Mouse (Mus musculus) MEL (cell line): ENCODE data around the gene Elfn1.

ENCODE experiments used
- CTCF ChIP-seq, 3 experiments: IDR thresholded peaks in 2 of 3; conservative IDR thresholded peaks in 1 of 3; 2 replicates each; pipeline ENCODE4 v1.5.1; 2011 to 2012; ENCODE audit warnings: low read length in 3 of 3, low read depth in 2 of 3, mild to moderate bottlenecking in 2 of 3, improper control_type of control experiment in 1 of 3, inconsistent platforms in 1 of 3, mixed read lengths in 1 of 3, moderate library complexity in 1 of 3; ENCODE audit not compliant: control insufficient read depth in 1 of 3, insufficient read depth in 1 of 3, poor library complexity in 1 of 3, severe bottlenecking in 1 of 3
- EP300 ChIP-seq, 2 experiments: IDR thresholded peaks; 2 replicates each; pipeline ENCODE4 v1.6.1; 2011; ENCODE audit warnings: improper control_type of control experiment in 2 of 2, low read length in 2 of 2, low read depth in 1 of 2, mild to moderate bottlenecking in 1 of 2
- GABPA ChIP-seq: IDR thresholded peaks from 2 replicates; pipeline ENCODE4 v1.6.1; 2012; ENCODE audit warnings: low read depth, mild to moderate bottlenecking, inconsistent platforms, low read length, improper control_type of control experiment, moderate library complexity
- NELFE ChIP-seq: IDR thresholded peaks from 2 replicates; pipeline ENCODE4 v1.6.1; 2011; ENCODE audit warnings: low read depth, low read length, improper control_type of control experiment
- POLR2AphosphoS2 ChIP-seq: IDR thresholded peaks from 2 replicates; pipeline ENCODE4 v1.6.1; 2011; ENCODE audit warnings: low read length, improper control_type of control experiment
- RCOR1 ChIP-seq: IDR thresholded peaks from 2 replicates; pipeline ENCODE4 v1.6.1; 2012; ENCODE audit warnings: low read depth, mild to moderate bottlenecking, inconsistent platforms, low read length, improper control_type of control experiment
- SMC3 ChIP-seq: IDR thresholded peaks from 2 replicates; pipeline ENCODE4 v1.6.1; 2011; ENCODE audit warnings: low read depth, low read length, improper control_type of control experiment
- TBP ChIP-seq: IDR thresholded peaks from 2 replicates; pipeline ENCODE4 v1.8.0; 2011; ENCODE audit warnings: low read depth, low read length, improper control_type of control experiment
- TCF12 ChIP-seq: IDR thresholded peaks from 2 replicates; pipeline ENCODE4 v1.6.1; 2014; ENCODE audit warnings: low read depth, mild to moderate bottlenecking, inconsistent platforms, low read length, improper control_type of control experiment, moderate library complexity
- USF1 ChIP-seq: IDR thresholded peaks from 2 replicates; pipeline ENCODE4 v1.6.1; 2014; ENCODE audit warnings: low read depth, mild to moderate bottlenecking, inconsistent platforms, low read length, improper control_type of control experiment, moderate library complexity
- ZC3H11A ChIP-seq: IDR thresholded peaks from 2 replicates; pipeline ENCODE4 v1.6.1; 2012; ENCODE audit warnings: low read depth, mild to moderate bottlenecking, inconsistent platforms, low read length, improper control_type of control experiment
- ZNF384 ChIP-seq: IDR thresholded peaks from 2 replicates; pipeline ENCODE4 v1.6.1; 2012; ENCODE audit warnings: low read depth, mild to moderate bottlenecking, inconsistent platforms, low read length, improper control_type of control experiment

GRCm38 (mm10) chr5:139931947-139932540 is 24.3 kb downstream of the Elfn1 start:
- TF ChIP-seq ZC3H11A (no peak), TBP (no peak), SMC3 (no peak), CTCF (IDR thresholded peaks at IDR 0.05 in 2 of 3, conservative IDR thresholded peaks at IDR 0.05 in 1 of 3; ENCODE audit: control insufficient read depth in 1 of 3, insufficient read depth in 1 of 3, low read depth in 2 of 3, low read length in 3 of 3, poor library complexity in 1 of 3, severe bottlenecking in 1 of 3) (no peak), ZNF384 (no peak), TCF12 (no peak), USF1 (no peak), POLR2AphosphoS2 (no peak), RCOR1 (no peak), GABPA (no peak), EP300 (IDR thresholded peaks at IDR 0.05; ENCODE audit: low read depth in 1 of 2, low read length in 2 of 2) (no peak), NELFE (no peak)
